Mouse (Mus musculus) heart, postnatal 0 days (tissue): ENCODE data around the gene Prpf3. TPM values are rescaled to one million over a fixed set of nuclear protein-coding genes. Genes with fewer than 3 reads are reported as not detected.

Experiments used
- ATAC-seq: fragments of 200-750 bp; cut with Nextera tagmentation; 2 replicates; pipeline ENCODE4 v1.8.0; 2017; ENCODE audit warnings: low read depth, moderate number of reproducible peaks, moderate library complexity; ENCODE audit not compliant: insufficient read depth
- DNase-seq: peaks from one replicate; pipeline ENCODE4 v3.0.0-alpha.2; 2016; ENCODE audit warnings: low spot score
- H3K27ac ChIP-seq: fragments of 300-500 bp; sonication (generic); 2 replicates; pipeline ENCODE4 v1.5.1; 2014; ENCODE audit warnings: low read depth, mild to moderate bottlenecking
- H3K27me3 ChIP-seq: fragments of 300-500 bp; sonication (generic); 2 replicates; pipeline ENCODE4 v1.6.1; 2014; ENCODE audit warnings: low read length, mixed read lengths; ENCODE audit not compliant: control insufficient read depth, insufficient read depth
- H3K36me3 ChIP-seq: fragments of 300-500 bp; sonication (generic); replicated peaks from 2 replicates; pipeline ENCODE4 v1.6.1; 2014; ENCODE audit warnings: low read length, mixed read lengths; ENCODE audit not compliant: control insufficient read depth, insufficient read depth
- H3K4me1 ChIP-seq: fragments of 300-500 bp; sonication (generic); 2 replicates; pipeline ENCODE4 v1.6.1; 2014; ENCODE audit warnings: antibody characterized with exemption; ENCODE audit not compliant: control insufficient read depth, insufficient read depth
- H3K4me2 ChIP-seq: fragments of 300-500 bp; sonication (generic); 2 replicates; pipeline ENCODE4 v1.6.1; 2014; ENCODE audit warnings: low read depth, mild to moderate bottlenecking, low read length, moderate library complexity
- H3K4me3 ChIP-seq: fragments of 300-500 bp; sonication (generic); 2 replicates; pipeline ENCODE4 v1.5.1; 2014; ENCODE audit warnings: low read depth, low read length
- H3K9ac ChIP-seq: fragments of 300-500 bp; sonication (generic); replicated peaks from 2 replicates; pipeline ENCODE4 v1.6.1; 2014; ENCODE audit warnings: low read depth, low read length, mixed read lengths
- H3K9me3 ChIP-seq: fragments of 300-500 bp; sonication (generic); replicated peaks from 2 replicates; pipeline ENCODE4 v1.6.1; 2016; ENCODE audit warnings: low read length; ENCODE audit not compliant: control insufficient read depth
- CTCF ChIP-seq: IDR thresholded peaks from 2 replicates; pipeline ENCODE4 v1.5.1; 2016; ENCODE audit warnings: antibody characterized with exemption, control low read depth, low read depth
- EP300 ChIP-seq: IDR thresholded peaks from 2 replicates; pipeline ENCODE4 v1.6.1; 2016; ENCODE audit warnings: antibody characterized with exemption, low read depth
- WGBS: fragments of 180-500 bp; shearing (Covaris S2); extraction: QIAGEN DNeasy Blood & Tissue Kit; methylation state at CpG from one replicate; pipeline ENCODE4 v1.1.7; 2014; 5-methylcytosine and 5-hydroxymethylcytosine counted together
- polyA plus RNA-seq: library from polyadenylated mRNA; unstranded; fragments of >200 nt; fragmentation: Nextera tagmentation; extraction: Ambion mirVana; gene quantifications from 2 replicates; pipeline ENCODE4 v1.2.1, GENCODE M21; 2015
- total RNA-seq: library from RNA; depleted of rRNA; stranded (reverse); fragments of >200 nt; gene quantifications from 2 replicates; pipeline ENCODE4 v1.2.3, GENCODE M21; 2014; ENCODE audit warnings: low replicate concordance; rRNA removed

The Prpf3 gene
- total RNA-seq (2.2 and 6.0 TPM in 2 replicates), polyA plus RNA-seq (15.8 and 16.3 TPM in 2 replicates)

GRCm38 (mm10) chr3:95855502-95856089 lies at the start of gene Prpf3:
Prpf3 (minus strand) TSS chr3:95855885.
- ATAC-seq (peak; percentile 99), DNase-seq (peak; percentile 86)
- TF ChIP-seq EP300 (peak; percentile 57; the same call in 1 of the 2 replicates), CTCF (no peak)
- H3K9me3 ChIP-seq = no peaks in the 10 kb centered on the region
- under 1% methylated on average over 56 of the region's 56 CpGs for WGBS
- H3K4me1 ChIP-seq = peaks cover 21% of the 10 kb centered on the region
- H3K27ac ChIP-seq = peak within 1 kb of the TSS; percentile 79
- peaks cover 25% of the 10 kb centered on the region for H3K36me3 ChIP-seq
- H3K4me2 ChIP-seq = peak within 1 kb of the TSS; percentile 93
- no peaks in the 10 kb centered on the region for H3K27me3 ChIP-seq
- peak within 1 kb of the TSS; percentile 89 for H3K9ac ChIP-seq
- peak within 1 kb of the TSS; percentile 90 for H3K4me3 ChIP-seq

GRCm38 (mm10) chr3:95904568-95904967 lies 48.9 kb upstream of the Prpf3 start, which contains the start of gene Car14:
Car14 (minus strand) TSS chr3:95904691.
- peak within 1 kb of the TSS; percentile 70 for H3K9ac ChIP-seq
- ATAC-seq (peak; percentile 61), DNase-seq (peak; percentile 69)
- H3K9me3 ChIP-seq = no peaks in the 10 kb centered on the region
- peaks cover 26% of the 10 kb centered on the region for H3K4me1 ChIP-seq
- no peaks in the 10 kb centered on the region for H3K36me3 ChIP-seq
- H3K4me3 ChIP-seq = peak within 1 kb of the TSS; percentile 46
- H3K4me2 ChIP-seq = peak within 1 kb of the TSS; percentile 77
- 0% methylated on average over 15 of the region's 15 CpGs for WGBS
- H3K27me3 ChIP-seq = no peaks in the 10 kb centered on the region
- peak within 1 kb of the TSS; percentile 86 for H3K27ac ChIP-seq
- TF ChIP-seq EP300 = 0 out of 2 replicates have a peak, but pooled peaks have one; percentile 31
- TF ChIP-seq CTCF = no peak

- Histone ChIP-seq H3K4me1 (peaks cover 26% of the 10 kb centered on the region), H3K4me2 (peak overlapping the region; percentile 77), H3K9ac (peak overlapping the region; percentile 70), H3K9me3 (no peaks in the 10 kb centered on the region), H3K36me3 (0 out of 2 replicates have a peak, but pooled peaks cover 2% of the 10 kb centered on the region), H3K4me3 (peak overlapping the region; percentile 46), H3K27ac (peak overlapping the region; percentile 86), H3K27me3 (no peaks in the 10 kb centered on the region)
- DNase-seq (peak; percentile 30), ATAC-seq (peak; percentile 27)
- no peak for TF ChIP-seq EP300
- no peak for TF ChIP-seq CTCF
- 3% methylated on average over 15 of the region's 15 CpGs for WGBS
These were observed 48.2 kb upstream of the Prpf3 start for GRCm38 (mm10) chr3:95903753-95904502.

- Histone ChIP-seq H3K36me3 (peaks cover 14% of the 10 kb centered on the region; the same call in 1 of the 2 replicates), H3K27ac (peak overlapping the region; percentile 86), H3K27me3 (no peaks in the 10 kb centered on the region), H3K4me1 (peaks cover 26% of the 10 kb centered on the region), H3K9ac (0 out of 2 replicates have a peak overlapping the region, but pooled peaks have one; percentile 1), H3K4me3 (peak overlapping the region; percentile 46), H3K4me2 (peak overlapping the region; percentile 77), H3K9me3 (no peaks in the 10 kb centered on the region)
- ATAC-seq (no peak; the same call in 1 of the 2 replicates), DNase-seq (peak; percentile 15)
- TF ChIP-seq CTCF (no peak), EP300 (no peak)
- 23% methylated on average over 6 of the region's 6 CpGs for WGBS
These were observed 47.0 kb upstream of the Prpf3 start for GRCm38 (mm10) chr3:95902643-95903042.

GRCm38 (mm10) chr3:95902373-95902625 lies 46.6 kb upstream of the Prpf3 start:
- no peak for TF ChIP-seq CTCF
- no peak for TF ChIP-seq EP300
- H3K4me2 ChIP-seq = peak overlapping the region; percentile 77
- H3K9ac ChIP-seq = 0 out of 2 replicates have a peak overlapping the region, but pooled peaks have one; percentile 1
- H3K4me1 ChIP-seq = peaks cover 26% of the 10 kb centered on the region
- peaks cover 17% of the 10 kb centered on the region; the same call in 1 of the 2 replicates for H3K36me3 ChIP-seq
- ATAC-seq (peak; percentile 13; the same call in 1 of the 2 replicates), DNase-seq (peak; percentile 76)
- peak overlapping the region; percentile 46 for H3K4me3 ChIP-seq
- H3K9me3 ChIP-seq = no peaks in the 10 kb centered on the region
- peak overlapping the region; percentile 86 for H3K27ac ChIP-seq
- no peaks in the 10 kb centered on the region for H3K27me3 ChIP-seq
